Mouse (Mus musculus): ENCODE results near the gene Bloc1s4. TPM values are rescaled to one million over a fixed set of nuclear protein-coding genes. Genes with fewer than 3 reads are reported as not detected.

The Bloc1s4 gene
- polyA plus RNA-seq, 1 experiment = 18.7 TPM

GRCm38 (mm10) chr5:36730689-36731088 is 17.8 kb downstream of the Bloc1s4 start:
- Histone ChIP-seq H3ac (ENCODE audit: control insufficient read depth, insufficient read length, low read depth) (no peak overlapping the region), H3K79me3 (ENCODE audit: low read depth) (no peaks in the 10 kb centered on the region), H3K27me3 (ENCODE audit: control insufficient read depth, insufficient read depth, insufficient read length) (no peaks in the 10 kb centered on the region), H3K36me3 (ENCODE audit: control insufficient read depth, insufficient read depth) (no peaks in the 10 kb centered on the region), H3K79me2 (ENCODE audit: control insufficient read depth, insufficient read depth) (no peaks in the 10 kb centered on the region), H3K4me3 (ENCODE audit: insufficient read depth, poor library complexity, severe bottlenecking) (no peak overlapping the region)
- TF ChIP-seq MAX (IDR thresholded peaks at IDR 0.05) = no peak
- no peak for TF ChIP-seq USF1 (IDR thresholded peaks at IDR 0.05; ENCODE audit: low read depth)
- no peak for TF ChIP-seq FOSL1 (IDR thresholded peaks at IDR 0.05; ENCODE audit: insufficient read depth, low read length, poor library complexity, severe bottlenecking)
- no peak for TF ChIP-seq MYOD1 (IDR thresholded peaks at IDR 0.05; ENCODE audit: control insufficient read depth, insufficient read length, low read depth)
- no peak for TF ChIP-seq MYOG (IDR thresholded peaks at IDR 0.05; ENCODE audit: control insufficient read depth, extremely low read depth, insufficient read length)
- no peak for TF ChIP-seq CTCF (IDR thresholded peaks at IDR 0.05; ENCODE audit: control insufficient read depth, insufficient read depth, insufficient read length)
- TF ChIP-seq CEBPB (IDR thresholded peaks at IDR 0.05; ENCODE audit: low read depth) = no peak

GRCm38 (mm10) chr5:36729923-36730322 is 18.5 kb downstream of the Bloc1s4 start:
- Histone ChIP-seq H3ac (ENCODE audit: control insufficient read depth, insufficient read length, low read depth) (no peak overlapping the region), H3K4me3 (ENCODE audit: insufficient read depth, poor library complexity, severe bottlenecking) (no peak overlapping the region), H3K79me3 (ENCODE audit: low read depth) (no peaks in the 10 kb centered on the region), H3K79me2 (ENCODE audit: control insufficient read depth, insufficient read depth) (no peaks in the 10 kb centered on the region), H3K36me3 (ENCODE audit: control insufficient read depth, insufficient read depth) (no peaks in the 10 kb centered on the region), H3K27me3 (ENCODE audit: control insufficient read depth, insufficient read depth, insufficient read length) (no peaks in the 10 kb centered on the region)
- TF ChIP-seq CTCF (IDR thresholded peaks at IDR 0.05; ENCODE audit: control insufficient read depth, insufficient read depth, insufficient read length) (no peak), MYOG (IDR thresholded peaks at IDR 0.05; ENCODE audit: control insufficient read depth, extremely low read depth, insufficient read length) (no peak), CEBPB (IDR thresholded peaks at IDR 0.05; ENCODE audit: low read depth) (no peak), FOSL1 (IDR thresholded peaks at IDR 0.05; ENCODE audit: insufficient read depth, low read length, poor library complexity, severe bottlenecking) (no peak), MAX (IDR thresholded peaks at IDR 0.05) (no peak), MYOD1 (IDR thresholded peaks at IDR 0.05; ENCODE audit: control insufficient read depth, insufficient read length, low read depth) (no peak), USF1 (IDR thresholded peaks at IDR 0.05; ENCODE audit: low read depth) (no peak)

- no peaks in the 10 kb centered on the region for H3K79me2 ChIP-seq (ENCODE audit: control insufficient read depth, insufficient read depth)
- no peak for TF ChIP-seq MYOG (IDR thresholded peaks at IDR 0.05; ENCODE audit: control insufficient read depth, extremely low read depth, insufficient read length)
- no peak for TF ChIP-seq CEBPB (IDR thresholded peaks at IDR 0.05; ENCODE audit: low read depth)
- TF ChIP-seq MAX (IDR thresholded peaks at IDR 0.05) = no peak
- no peak for TF ChIP-seq FOSL1 (IDR thresholded peaks at IDR 0.05; ENCODE audit: insufficient read depth, low read length, poor library complexity, severe bottlenecking)
- TF ChIP-seq MYOD1 (IDR thresholded peaks at IDR 0.05; ENCODE audit: control insufficient read depth, insufficient read length, low read depth) = no peak
- TF ChIP-seq CTCF (IDR thresholded peaks at IDR 0.05; ENCODE audit: control insufficient read depth, insufficient read depth, insufficient read length) = no peak
- TF ChIP-seq USF1 (IDR thresholded peaks at IDR 0.05; ENCODE audit: low read depth) = no peak
- no peak overlapping the region for H3ac ChIP-seq (ENCODE audit: control insufficient read depth, insufficient read length, low read depth)
- H3K36me3 ChIP-seq (ENCODE audit: control insufficient read depth, insufficient read depth) = no peaks in the 10 kb centered on the region
- no peak overlapping the region for H3K4me3 ChIP-seq (ENCODE audit: insufficient read depth, poor library complexity, severe bottlenecking)
- H3K79me3 ChIP-seq (ENCODE audit: low read depth) = no peaks in the 10 kb centered on the region
- no peaks in the 10 kb centered on the region for H3K27me3 ChIP-seq (ENCODE audit: control insufficient read depth, insufficient read depth, insufficient read length)
Measured at GRCm38 (mm10) chr5:36729086-36729473, 19.4 kb downstream of the Bloc1s4 start.

GRCm38 (mm10) chr5:36728403-36729085 is 19.9 kb downstream of the Bloc1s4 start:
- no peaks in the 10 kb centered on the region for H3K79me3 ChIP-seq (ENCODE audit: low read depth)
- H3K4me3 ChIP-seq (ENCODE audit: insufficient read depth, poor library complexity, severe bottlenecking) = no peak overlapping the region
- no peak for TF ChIP-seq USF1 (IDR thresholded peaks at IDR 0.05; ENCODE audit: low read depth)
- no peak for TF ChIP-seq MYOG (IDR thresholded peaks at IDR 0.05; ENCODE audit: control insufficient read depth, extremely low read depth, insufficient read length)
- TF ChIP-seq MAX (IDR thresholded peaks at IDR 0.05) = no peak
- no peak for TF ChIP-seq FOSL1 (IDR thresholded peaks at IDR 0.05; ENCODE audit: insufficient read depth, low read length, poor library complexity, severe bottlenecking)
- TF ChIP-seq CTCF (IDR thresholded peaks at IDR 0.05; ENCODE audit: control insufficient read depth, insufficient read depth, insufficient read length) = no peak
- TF ChIP-seq MYOD1 (IDR thresholded peaks at IDR 0.05; ENCODE audit: control insufficient read depth, insufficient read length, low read depth) = no peak
- TF ChIP-seq CEBPB (IDR thresholded peaks at IDR 0.05; ENCODE audit: low read depth) = no peak
- no peaks in the 10 kb centered on the region for H3K36me3 ChIP-seq (ENCODE audit: control insufficient read depth, insufficient read depth)
- no peak overlapping the region for H3ac ChIP-seq (ENCODE audit: control insufficient read depth, insufficient read length, low read depth)
- H3K79me2 ChIP-seq (ENCODE audit: control insufficient read depth, insufficient read depth) = no peaks in the 10 kb centered on the region
- no peaks in the 10 kb centered on the region for H3K27me3 ChIP-seq (ENCODE audit: control insufficient read depth, insufficient read depth, insufficient read length)

- Histone ChIP-seq H3K4me3 (ENCODE audit: insufficient read depth, poor library complexity, severe bottlenecking) (no peak overlapping the region), H3ac (ENCODE audit: control insufficient read depth, insufficient read length, low read depth) (no peak overlapping the region), H3K79me3 (ENCODE audit: low read depth) (no peaks in the 10 kb centered on the region), H3K79me2 (ENCODE audit: control insufficient read depth, insufficient read depth) (no peaks in the 10 kb centered on the region), H3K36me3 (ENCODE audit: control insufficient read depth, insufficient read depth) (no peaks in the 10 kb centered on the region), H3K27me3 (ENCODE audit: control insufficient read depth, insufficient read depth, insufficient read length) (no peaks in the 10 kb centered on the region)
- TF ChIP-seq MYOG (IDR thresholded peaks at IDR 0.05; ENCODE audit: control insufficient read depth, extremely low read depth, insufficient read length) (no peak), MYOD1 (IDR thresholded peaks at IDR 0.05; ENCODE audit: control insufficient read depth, insufficient read length, low read depth) (no peak), USF1 (IDR thresholded peaks at IDR 0.05; ENCODE audit: low read depth) (no peak), MAX (IDR thresholded peaks at IDR 0.05) (no peak), CTCF (IDR thresholded peaks at IDR 0.05; ENCODE audit: control insufficient read depth, insufficient read depth, insufficient read length) (no peak), FOSL1 (IDR thresholded peaks at IDR 0.05; ENCODE audit: insufficient read depth, low read length, poor library complexity, severe bottlenecking) (no peak), CEBPB (IDR thresholded peaks at IDR 0.05; ENCODE audit: low read depth) (no peak)
Measured at GRCm38 (mm10) chr5:36727776-36728175, 20.7 kb downstream of the Bloc1s4 start.
